ENCODE assay signal across 8 mouse cellular contexts in genomic region chr11:77409879-77410278, GRCm38 (mm10). TPM values are rescaled to one million over a fixed set of nuclear protein-coding genes. Genes with fewer than 3 reads are reported as not detected.
A peak's percentile ranks its signal among the peaks of the same experiment; 100 is the strongest.
DNase-seq lines count a peak whose midpoint lies in the region; ATAC-seq lines count a peak whose summit lies in the region.
"Had no signal": no experiment of that assay in that cellular context is flagged by ENCODE, and none has a peak within 500 bp of the region (broad histone marks: within the 10 kb centered on the region; RNA-seq: fewer than 3 reads in every experiment).

No protein-coding gene starts in this region.

- ATAC-seq in kidney, embryonic 15.5 days (replicated peaks; ENCODE audit: low FRiP score), result no peak
- no peak for ATAC-seq in cerebellum, adult (ENCODE audit: insufficient number of reproducible peaks, low FRiP score, low TSS enrichment)

- H3K27me3 ChIP-seq in kidney, embryonic 15.5 days, result no peaks in the 10 kb centered on the region
- H3K27me3 ChIP-seq: embryonic facial prominence, embryonic 12.5 days had no signal

- H3K4me1 ChIP-seq in kidney, embryonic 15.5 days, result no peaks in the 10 kb centered on the region
- H3K4me1 ChIP-seq: embryonic facial prominence, embryonic 12.5 days had no signal

- H3K9me3 ChIP-seq in kidney, embryonic 15.5 days (replicated peaks), result no peaks in the 10 kb centered on the region
- H3K9me3 ChIP-seq: embryonic facial prominence, embryonic 12.5 days had no signal

- no peak overlapping the region for H3K9ac ChIP-seq in kidney, embryonic 15.5 days
- H3K9ac ChIP-seq: embryonic facial prominence, embryonic 12.5 days had no signal

- WGBS in kidney, embryonic 15.5 days, result 80% methylated on average over 6 of the region's 6 CpGs

- H3K27ac ChIP-seq in kidney, embryonic 15.5 days, result peak overlapping the region; percentile 64; the same call in 1 of the 2 replicates
- H3K27ac ChIP-seq: embryonic facial prominence, embryonic 12.5 days had no signal

- DNase-seq in 416B (ENCODE audit: low read depth) (peak; percentile 98), MEL-GATA-1-ER (ENCODE audit: extremely low read depth, low read depth) (peak; percentile 47)
- DNase-seq in gastrocnemius, postnatal 10 days, result peak; percentile 24
- DNase-seq in lung, postnatal 36 days, result peak; percentile 93
- DNase-seq in cerebellum, adult 18-20 months, result no peak

- H3K4me2 ChIP-seq in kidney, embryonic 15.5 days, result no peak overlapping the region
- H3K4me2 ChIP-seq: embryonic facial prominence, embryonic 12.5 days had no signal

- no peak overlapping the region for H3K4me3 ChIP-seq in kidney, embryonic 15.5 days (replicated peaks)
- H3K4me3 ChIP-seq: embryonic facial prominence, embryonic 12.5 days had no signal

- peaks cover 6% of the 10 kb centered on the region; the same call in 1 of the 2 replicates for H3K36me3 ChIP-seq in kidney, embryonic 15.5 days

RNA-seq across cellular contexts. Expression of gene Coro6, which starts 52.3 kb away (rescaled TPM):
- 10 to 100 TPM; 61.7 to 67.7 TPM for total RNA-seq in gastrocnemius, postnatal 10 days (2021)
- polyA plus RNA-seq in kidney, embryonic 15.5 days (2015; fragmentation: Nextera tagmentation; extraction: Ambion mirVana), result 0.48 and 0.59 TPM in 2 replicates

Comparison
In these comparisons a context has a peak if more than half of its experiments do, and no peak if none do; other contexts are left out.
1. DNase-seq: peak in 416B (single experiment), MEL-GATA-1-ER (single experiment), gastrocnemius, postnatal 10 days (single experiment) and lung, postnatal 36 days (single experiment); none in cerebellum, adult 18-20 months (0 of 2).